Mouse (Mus musculus): ENCODE measurements at regions not wholly inside any gene's neighbourhood (a gene's known extent, or its start where the extent isn't known, plus 50 kb on each side); places are given as distances from the start of the nearest gene placed in this dataset.

- TF ChIP-seq POLR2AphosphoS5 (IDR thresholded peaks at IDR 0.05; ENCODE audit: insufficient replicate concordance, low read depth, low read length): no peak
- no peak for TF ChIP-seq CTCF (IDR thresholded peaks at IDR 0.05; ENCODE audit: low read depth, low read length)
Observed at GRCm38 (mm10) chr5:96921037-96921436, 76.5 kb upstream of the Bmp2k start.

All from G1E (cell line).